Mouse (Mus musculus) cerebral cortex, adult 2 months (tissue): ENCODE results near the gene Sept10.

Experiments used
- WGBS: fragments of 180-500 bp; shearing (Covaris S2); methylation state at CpG from one replicate; pipeline ENCODE4 v1.1.7; 2018; 5-methylcytosine and 5-hydroxymethylcytosine counted together

Sept10 gene

DNA sequence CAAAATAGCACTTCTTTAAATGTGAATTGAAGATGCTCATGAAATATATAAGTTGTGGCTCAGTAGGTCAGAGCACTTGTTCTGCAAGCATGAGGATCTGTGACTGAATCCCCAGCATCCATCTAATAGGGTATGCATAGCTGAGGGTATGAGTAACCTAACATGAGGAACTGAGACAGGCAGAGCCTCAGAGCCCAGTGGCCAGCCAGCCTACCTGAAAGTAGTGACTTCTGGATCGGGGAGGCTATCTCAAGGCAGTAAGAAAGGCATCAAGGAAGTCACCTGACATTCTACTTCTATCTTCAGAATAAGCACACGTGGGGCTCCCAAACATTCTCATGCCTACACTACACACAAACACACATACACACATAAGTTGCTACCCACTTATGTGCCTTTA lies 3.5 kb upstream of the Sept10 start:
- WGBS: 89% methylated on average over 2 of the region's 2 CpGs

DNA sequence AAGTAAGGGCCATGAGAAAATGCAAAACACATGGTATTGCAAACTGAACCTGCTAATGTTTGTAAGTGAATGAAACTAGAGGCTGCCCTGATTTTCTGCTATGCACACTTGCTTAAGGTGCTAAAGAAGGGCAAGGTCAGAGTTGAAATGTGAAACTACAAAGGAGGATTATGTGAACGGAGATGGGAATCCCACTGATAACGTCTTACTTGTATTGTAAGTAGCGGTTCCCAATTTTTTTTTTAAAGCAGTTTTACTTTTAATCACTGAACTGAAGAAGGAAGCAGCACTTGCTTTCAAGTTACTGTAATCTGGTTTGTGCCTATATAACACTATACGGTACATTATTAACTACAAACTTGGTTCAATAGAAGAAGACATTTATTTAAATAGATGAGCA lies 2.2 kb upstream of the Sept10 start:
- 72% methylated on average over 4 of the region's 4 CpGs for WGBS

DNA sequence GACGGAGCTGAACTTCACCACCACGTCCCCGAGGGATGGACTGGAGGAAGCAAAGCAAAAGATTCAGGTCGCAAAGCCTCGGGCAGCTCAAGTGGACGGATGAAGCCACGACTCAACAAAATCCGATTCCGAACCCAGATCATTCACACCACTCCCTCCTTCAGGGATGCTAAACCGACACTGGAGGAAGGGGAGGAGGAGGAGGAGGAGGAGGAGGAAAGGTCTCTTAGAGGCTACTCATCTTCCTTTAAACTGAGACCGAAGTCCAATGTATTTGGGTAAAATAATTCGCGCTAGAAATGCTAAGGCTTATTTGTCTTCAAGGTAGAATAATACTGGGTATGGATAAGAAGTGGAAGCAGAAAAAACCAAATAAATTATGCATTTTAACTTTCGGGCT lies 1.7 kb upstream of the Sept10 start:
- 43% methylated on average over 14 of the region's 14 CpGs for WGBS

DNA sequence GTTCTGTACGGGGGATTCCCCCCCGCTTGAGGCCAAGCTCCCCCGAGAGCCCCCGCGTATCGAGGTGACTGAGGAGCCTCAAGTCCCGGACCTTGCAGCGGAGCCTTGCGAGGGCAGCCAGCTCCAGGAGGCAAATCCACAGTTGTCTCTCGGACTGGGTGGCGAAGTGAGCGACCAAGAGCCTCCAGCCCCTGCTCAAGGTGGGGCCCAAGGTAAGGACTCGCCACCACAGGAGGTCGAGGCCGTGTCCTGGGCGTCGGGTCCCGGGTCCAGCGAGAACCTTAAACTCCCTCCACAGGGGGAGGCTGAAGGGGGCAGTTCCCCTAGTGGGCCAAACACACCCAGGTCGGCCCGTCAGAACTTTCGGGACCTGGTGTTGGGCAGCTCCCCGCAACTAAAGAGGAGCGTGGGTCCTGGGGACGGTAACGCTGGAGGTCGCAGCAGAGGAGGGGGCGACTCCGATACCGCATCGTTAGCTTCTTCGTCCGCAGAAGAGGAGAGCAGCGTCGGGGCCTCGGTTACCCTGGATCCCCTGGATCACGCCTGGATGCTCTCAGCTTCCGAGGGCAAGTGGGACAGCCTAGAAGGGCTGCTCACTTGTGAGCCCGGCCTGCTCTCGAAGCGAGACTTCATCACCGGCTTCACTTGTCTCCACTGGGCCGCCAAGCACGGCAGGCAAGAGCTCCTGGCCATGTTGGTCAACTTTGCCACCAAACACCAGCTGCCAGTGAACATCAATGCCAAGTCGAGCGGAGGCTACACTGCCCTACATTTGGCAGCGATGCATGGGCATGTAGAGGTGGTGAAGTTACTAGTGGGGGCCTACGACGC lies 839 bp upstream of the Sept10 start:
- WGBS: 3% methylated on average over 49 of the region's 49 CpGs

DNA sequence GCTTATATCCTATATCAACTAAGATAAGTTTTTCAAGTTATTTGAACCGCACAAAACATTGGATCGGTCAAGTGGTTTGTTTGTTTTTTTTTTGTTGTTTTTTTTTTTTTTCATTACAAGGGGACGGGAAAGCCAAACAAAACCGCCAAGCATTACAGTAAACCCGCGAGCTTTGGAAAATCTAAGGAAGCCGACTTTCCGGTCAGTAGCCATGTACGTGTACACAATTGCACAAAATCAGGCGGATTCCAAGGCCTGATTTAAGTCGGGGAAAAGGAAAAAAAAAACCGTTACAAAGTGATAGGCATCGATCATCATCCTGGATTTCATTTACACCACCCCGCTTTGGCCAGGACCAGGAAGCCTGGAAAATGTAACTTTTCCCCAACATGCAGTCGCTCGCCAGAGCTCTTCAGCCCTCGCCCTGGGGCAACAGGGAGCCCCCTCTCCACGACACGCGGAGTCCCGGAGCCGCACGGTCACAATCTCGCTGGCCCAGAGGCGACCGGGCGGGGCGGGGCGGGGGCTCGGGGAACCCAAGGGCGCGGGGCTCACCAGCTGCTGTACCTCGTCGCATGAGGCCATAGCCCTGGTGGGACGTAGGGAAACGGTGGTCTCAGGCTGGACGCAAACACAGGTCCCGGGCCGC lies 699 bp downstream of the Sept10 start:
- under 1% methylated on average over 39 of the region's 39 CpGs for WGBS

DNA sequence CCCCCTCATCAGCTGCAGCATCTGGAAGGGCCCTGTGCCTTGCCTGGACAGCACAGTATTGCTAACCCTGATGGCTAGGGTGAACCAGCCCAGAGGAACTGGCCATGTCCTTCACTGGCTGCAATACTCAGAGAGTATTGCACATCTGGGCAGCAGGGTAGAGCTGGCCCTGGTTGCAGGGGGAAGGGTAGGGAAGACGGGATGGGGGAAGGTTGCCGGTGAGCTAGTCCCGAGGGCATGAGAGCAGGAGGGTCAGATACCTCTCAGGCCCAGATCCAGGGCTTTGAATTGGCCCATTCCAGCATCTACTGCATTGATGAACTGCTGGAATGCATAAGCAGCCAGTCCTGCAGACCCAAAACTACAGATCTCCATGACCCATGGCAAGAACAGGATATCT lies 24.9 kb downstream of the Sept10 start:
- 82% methylated on average over 3 of the region's 3 CpGs for WGBS

DNA sequence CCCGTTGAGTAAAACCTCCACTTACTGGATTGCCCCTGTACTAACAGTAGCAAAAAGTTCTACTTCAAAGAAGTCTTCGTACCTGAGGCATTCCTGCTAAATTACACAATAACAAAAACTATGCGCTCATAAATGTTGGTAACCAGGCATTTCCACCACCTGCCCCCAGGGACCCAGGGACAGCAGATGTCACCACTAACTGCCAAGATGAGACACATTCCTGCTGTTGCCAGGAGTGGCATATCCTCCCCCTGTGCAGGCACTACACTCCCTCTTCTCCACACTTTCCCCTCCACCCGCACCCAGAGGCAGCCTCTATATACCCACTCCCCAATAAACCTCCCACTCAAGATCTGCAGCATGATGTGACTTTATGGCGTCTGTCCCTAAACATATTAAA lies 26.8 kb downstream of the Sept10 start:
- WGBS: 83% methylated on average over 5 of the region's 5 CpGs

DNA sequence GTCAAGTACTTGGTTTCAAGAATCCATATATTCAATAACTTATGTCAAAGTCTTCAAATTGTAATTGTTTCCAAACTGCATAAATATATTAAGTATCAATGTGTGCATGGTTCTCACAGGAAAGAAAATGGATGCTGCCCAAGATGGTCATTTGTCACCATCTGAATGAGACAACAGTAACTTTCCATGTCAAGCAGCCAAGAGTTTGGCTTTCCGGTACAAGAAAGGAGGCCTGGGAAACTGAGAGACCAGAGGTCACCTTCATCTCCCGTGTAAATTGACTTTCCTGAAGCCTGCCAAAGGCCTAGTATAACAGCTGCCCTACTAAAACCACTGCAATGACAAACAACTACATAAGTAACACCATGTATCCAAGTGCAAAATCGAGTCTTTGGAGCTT lies 39.3 kb downstream of the Sept10 start:
- WGBS: 76% methylated on average over 3 of the region's 3 CpGs

DNA sequence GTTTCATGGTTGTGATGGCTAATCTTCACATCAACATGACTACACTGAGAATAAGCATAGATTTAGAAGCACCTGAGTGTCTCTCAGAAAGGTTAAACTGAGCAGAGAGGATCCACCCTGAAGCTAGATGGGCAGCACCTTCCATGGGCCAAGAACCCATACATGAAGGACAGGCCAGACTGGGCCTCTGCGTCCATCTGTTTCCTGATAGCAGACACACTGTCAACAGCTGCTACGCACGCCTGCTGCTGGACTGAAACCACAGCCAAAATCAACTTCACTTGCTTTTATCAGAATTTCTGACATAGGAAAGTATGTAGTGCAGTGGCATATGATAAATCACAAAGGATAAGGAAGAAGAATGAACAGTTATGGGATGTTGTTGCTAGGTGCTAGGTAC lies 42.0 kb downstream of the Sept10 start:
- WGBS: 89% methylated on average over 3 of the region's 3 CpGs

DNA sequence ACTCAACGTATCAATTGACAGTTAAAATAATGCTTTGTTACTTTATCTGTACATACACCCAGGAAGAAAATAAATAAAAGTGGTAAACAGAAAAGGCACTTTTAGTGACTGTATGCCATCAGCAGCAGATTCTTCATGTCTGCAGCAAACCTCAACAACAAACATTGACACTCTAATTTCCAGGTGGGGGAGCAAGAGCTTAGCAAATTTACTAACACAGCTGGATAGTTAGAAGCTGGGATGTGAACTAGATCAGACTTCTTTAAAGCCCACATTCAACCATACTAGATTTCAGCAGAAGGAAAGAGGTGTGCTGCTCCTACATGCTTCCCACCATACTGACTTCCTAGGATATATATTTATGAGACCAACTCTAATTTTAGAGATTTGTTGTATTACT lies 49.1 kb downstream of the Sept10 start:
- WGBS: 92% methylated on average over 1 of the region's 1 CpGs

DNA sequence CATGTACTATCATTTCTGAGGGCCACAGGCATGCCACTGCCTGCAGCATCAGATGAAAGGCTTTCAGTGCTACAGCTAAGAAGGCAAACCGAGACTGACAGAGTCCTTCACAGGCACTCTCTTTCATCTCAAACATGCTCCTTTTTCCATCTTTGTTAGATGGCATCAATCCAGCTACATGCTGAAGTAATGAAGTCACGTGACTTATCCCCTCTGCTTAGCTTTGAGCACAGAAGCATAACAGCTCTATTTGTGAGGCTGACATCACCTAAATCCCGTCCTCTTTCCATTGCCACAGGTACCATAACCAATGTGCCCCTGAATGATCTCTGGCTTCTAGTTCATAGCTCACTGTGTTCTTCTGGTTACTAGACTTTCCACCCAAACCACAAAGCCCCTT lies 50.6 kb downstream of the Sept10 start:
- WGBS: 75% methylated on average over 3 of the region's 3 CpGs

DNA sequence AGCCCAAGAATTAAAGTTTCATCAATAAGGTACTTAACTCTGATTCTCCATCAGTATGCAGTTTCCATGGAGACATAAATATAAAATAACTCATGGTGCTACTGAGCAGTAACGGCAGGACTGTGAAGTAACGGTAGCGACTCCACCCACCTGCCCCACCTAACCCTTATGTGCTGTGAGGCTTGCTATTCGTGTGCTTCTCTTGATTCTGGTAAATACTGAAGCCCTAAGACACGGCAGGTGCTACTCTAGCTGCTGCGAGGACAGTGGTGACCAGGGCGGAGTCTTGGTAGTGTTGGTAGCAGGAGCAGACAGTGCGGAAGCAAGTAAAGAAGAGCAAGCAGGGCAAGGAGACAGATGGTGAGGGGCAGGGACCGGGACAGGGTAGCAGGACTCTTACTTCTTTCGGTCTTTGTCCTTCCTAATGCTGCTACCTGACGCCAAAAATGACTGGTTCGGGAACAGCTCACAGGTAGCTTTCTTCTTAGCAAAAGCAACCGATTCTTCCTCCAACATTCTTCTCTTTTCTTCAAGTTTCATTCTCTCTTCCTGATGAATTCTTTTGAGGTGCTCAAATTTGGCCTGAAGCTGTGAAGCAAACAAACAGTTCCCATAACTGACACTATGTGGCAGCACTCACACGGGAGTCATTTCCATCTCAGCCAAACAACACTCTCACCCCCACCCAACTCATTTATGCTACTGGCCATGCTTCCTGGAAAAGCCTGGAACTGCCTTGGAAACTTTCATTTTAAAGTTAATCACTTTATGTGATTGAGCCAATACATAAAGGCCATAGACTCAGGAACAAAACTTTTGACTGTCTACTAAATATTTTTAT lies 55.3 kb downstream of the Sept10 start:
- WGBS: 56% methylated on average over 14 of the region's 14 CpGs

DNA sequence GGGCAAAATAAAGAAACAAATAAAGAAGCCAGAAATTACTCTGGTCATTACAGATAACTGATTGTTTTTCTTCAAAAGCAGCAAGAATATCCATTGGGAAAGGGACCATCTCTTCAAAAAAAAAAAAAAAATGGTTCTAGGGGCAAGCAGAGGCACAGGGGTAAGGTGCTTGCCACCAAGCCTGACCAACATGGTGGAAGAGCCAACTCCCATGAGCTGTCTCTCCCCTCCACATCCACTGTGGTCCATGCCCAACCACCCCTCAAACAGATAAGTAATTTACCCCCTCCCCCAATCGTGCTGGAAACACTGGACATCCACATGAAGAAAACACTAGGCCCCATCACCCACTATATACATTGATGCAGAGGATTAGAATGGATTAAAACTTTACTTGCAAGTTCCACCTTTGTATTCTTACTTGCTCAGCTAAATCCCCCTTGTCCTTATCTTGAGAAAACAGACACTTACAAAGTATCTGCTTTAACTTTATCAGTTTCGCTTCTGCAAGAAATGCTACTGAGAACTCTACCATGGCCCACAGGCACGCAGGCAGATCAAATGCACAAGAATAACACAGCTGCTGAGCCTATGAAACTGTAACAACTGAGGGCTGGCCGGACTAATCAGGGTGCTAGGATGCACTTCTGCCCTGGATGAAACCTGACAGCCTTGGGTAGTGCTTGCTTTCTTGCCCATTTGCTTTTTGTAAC lies 59.3 kb downstream of the Sept10 start:
- 79% methylated on average over 4 of the region's 4 CpGs for WGBS

DNA sequence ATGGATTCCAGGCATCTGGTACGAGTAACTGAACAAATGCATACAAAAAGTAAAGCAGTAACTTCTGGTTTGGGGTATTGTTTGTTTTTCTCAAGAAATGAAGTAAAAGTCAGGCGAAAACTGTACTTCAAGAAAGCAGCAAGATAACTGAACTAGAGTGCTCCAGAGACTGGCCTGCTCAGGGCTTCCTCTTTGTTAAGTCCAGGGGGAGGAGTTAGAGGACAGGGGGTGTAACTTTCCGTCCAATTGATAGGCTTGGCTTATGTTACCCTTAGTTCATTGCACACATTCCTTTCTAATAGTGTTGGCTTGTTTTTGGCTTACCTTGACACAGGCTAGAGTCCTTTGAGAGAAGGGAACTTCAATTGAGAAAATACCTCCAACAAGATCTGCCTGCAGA lies 63.0 kb downstream of the Sept10 start:
- 78% methylated on average over 3 of the region's 3 CpGs for WGBS

DNA sequence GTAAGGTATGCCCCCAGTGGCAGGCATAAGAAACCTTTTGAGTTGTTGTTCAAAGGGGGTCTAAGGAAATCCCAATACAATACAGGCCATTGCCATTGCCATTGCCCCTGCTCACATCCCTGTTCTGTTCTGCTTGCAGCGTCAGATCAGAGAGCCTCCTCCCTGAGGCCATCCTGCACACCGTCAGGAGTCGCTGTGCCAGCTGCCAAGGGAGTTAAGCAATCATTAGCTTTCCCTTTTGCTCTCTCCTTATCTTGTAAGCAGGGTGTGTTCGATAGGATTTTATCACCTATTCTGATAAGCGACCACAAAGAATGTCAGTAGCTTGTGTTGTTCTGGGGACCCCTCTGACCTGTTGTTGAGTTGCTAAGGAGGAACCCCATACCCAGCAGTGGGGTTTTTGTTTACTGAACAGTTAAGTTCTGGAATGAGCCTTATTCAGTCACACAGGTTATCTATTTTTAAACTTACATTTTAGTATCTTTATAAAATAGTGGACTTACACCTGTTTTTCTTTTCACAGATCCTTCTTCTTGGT lies 69.0 kb downstream of the Sept10 start:
- 86% methylated on average over 5 of the region's 5 CpGs for WGBS

DNA sequence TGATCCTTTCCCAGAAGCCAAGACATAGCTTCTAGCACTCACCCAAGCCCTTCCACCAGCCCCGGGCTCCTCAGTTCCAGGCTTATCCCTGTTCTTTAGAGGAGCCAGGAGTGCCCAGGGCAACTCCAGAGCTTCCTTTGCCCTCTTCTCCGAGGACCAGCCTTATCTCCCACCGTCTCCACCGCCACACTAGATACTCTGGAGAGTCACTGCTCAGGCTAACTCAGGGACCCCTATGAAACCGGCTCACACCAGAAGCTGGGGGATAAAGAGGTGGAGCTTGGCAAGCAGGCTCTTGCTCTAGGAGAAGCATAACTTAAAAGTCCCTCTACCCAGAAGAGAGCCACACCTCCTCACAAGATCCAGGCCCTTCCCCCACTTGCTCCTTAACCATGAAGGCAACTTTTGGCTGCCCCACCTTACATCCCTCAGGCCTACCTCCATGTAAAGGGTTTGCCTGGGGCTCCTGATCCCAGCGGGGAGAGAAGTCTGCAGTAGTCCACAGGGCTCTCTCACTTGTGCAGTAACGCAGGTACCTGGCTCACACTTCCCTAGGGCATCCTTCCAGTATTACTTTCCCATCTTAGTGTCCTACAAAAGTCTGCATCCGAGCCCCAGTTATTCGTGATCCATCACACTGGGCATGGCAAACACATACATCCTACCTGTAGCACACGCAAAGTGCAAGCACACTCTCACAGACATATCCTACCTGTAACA lies 70.5 kb downstream of the Sept10 start:
- WGBS: 87% methylated on average over 10 of the region's 10 CpGs

DNA sequence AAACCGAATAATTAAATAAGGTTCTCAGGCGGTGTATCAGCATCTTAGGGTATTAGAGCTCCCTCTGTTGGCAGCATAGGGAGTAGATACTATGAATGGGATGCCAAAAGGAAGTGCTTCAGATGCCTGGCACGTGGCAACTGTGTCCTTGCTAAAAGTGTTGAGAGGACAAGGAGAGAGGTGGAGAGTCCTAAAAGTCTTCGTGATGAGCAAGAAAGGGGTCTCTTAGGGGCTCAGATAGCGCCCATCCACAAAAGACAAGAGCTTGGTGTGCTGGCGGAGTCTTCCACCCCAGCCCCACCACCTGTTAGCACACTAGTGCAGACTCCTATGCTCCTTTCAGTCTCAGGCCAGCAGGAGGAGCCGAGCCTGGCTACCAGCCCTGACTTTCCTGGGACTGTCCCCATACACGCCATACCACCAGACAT lies 71.7 kb downstream of the Sept10 start:
- 19% methylated on average over 8 of the region's 8 CpGs for whole genome bisulfite sequencing

DNA sequence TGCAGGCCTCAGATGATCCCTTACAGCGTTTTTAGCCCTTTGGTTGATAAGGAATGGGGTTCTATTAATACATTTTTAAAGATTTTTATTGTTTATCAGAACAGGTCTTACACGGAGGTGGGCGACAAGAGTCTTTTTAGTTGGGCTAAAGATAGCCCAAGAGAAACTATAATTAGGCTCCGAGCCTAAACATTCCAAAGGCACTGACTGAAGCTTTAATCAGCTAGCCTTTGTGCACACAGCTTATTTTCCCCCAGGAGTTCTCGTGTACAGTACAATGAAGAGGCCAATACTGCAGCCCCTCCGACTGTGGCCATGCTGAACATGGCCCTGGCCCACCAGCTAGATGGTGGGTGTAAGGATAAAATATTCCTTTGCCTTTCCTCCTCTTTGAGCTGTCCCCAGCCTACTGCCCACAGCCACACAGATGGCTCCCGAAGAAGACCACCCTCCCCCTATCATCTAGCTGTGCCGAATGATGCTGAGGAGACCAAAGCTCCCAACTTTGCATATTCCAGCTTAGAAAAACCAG lies 88.1 kb downstream of the Sept10 start:
- 35% methylated on average over 8 of the region's 8 CpGs for WGBS

DNA sequence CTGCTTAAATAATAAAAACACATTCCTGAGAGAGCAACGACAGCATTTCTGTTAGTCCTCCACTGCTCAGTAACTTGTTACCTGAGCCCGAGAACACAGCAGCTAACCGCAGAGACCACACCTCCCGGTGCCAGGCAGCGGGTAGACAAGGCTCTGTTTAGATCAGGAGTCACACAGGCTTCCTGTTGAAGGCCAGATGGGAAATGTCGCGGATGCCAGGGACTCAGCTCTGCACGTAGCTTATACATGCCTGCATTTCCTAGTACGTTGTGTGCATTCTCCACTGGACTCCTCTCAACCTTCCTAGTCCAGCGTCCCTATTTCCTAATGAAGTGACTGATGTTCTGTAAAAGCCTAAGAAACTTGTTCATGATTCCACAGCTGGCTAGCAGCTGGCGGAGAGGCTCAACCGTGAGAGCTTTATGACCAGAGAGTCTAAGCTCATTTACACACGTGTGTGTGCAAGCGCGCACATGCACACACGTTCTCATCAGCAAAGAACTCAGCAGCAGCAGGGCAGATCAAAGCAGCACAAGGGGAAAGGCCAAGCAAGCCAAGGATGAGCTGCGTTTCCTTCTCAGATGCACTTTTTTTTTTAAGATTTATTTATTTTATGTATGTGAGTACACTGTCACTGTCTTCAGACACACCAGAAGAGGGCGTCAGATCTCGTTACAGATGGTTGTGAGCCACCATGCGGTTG lies 89.6 kb downstream of the Sept10 start:
- WGBS: 66% methylated on average over 20 of the region's 20 CpGs

DNA sequence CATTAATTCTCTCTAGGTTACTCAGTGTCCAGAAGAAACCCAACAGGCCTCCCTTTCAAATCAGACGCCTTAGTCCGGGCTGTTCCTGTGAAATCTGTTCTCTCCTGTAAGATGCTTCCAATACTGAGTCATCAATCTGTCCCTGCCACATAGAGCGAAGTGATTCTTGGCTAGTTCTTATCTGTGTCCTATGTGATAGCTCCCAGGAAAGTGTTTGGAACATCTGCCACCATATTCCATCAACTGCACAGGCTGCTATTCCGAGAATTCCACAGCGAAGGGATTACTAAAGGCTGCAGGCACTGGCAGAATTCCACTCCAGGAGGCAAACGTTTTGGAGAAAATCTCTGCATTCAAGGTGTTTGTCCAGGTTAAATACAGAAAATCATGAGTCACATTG lies 94.0 kb downstream of the Sept10 start:
- WGBS: 41% methylated on average over 6 of the region's 6 CpGs
